Mouse (Mus musculus): ENCODE data around the gene Eda.

DNA sequence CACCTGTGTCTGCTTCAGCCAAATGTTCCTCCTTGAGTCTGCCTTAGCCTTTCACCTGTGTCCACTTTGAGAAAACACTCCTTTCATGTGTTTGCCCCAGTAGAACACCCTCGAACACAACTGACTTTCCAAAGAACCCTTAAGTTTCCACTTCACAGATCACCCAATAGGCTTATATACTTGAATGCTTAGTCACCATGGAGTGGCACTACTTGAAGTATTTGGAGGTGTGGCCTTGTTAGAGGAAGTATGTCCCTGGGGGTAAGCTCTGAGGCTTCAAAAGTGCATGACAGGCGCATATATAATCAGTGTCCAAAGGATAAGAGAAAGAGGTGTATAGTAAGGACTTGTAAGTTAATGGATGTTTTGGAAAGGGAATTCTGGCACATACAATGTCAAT, 369.0 kb downstream of the Eda start:
- no peak for TF ChIP-seq CTCF (IDR thresholded peaks at IDR 0.05; ENCODE audit: low read depth)
- TF ChIP-seq EP300 (IDR thresholded peaks at IDR 0.05; ENCODE audit: low read depth) = no peak
